Mouse (Mus musculus): ENCODE data around the gene Itga1. TPM values are rescaled to one million over a fixed set of nuclear protein-coding genes. Genes with fewer than 3 reads are reported as not detected.

The Itga1 gene
- polyA plus RNA-seq, 1 experiment = 3.3 TPM

DNA sequence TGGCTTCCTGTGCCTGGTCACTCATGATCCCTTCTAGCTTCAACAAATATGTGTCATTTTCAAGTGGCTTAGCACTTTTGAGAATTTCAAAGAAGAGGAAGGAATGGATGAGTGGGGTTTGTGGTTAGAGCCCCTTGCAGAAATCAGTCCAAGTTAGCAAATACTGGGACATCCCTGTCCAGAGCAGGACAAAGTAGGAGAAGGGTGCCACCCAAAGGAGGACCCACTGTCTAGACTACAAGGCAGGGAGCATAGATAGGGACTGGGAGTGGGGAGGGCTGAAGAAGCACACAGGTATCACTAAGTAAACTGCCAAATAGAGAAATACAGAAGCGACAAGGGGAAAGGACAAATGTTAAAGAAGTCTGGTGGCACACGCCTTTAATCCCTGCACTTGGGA, 990 bp upstream of the Itga1 start:
- TF ChIP-seq CTCF (IDR thresholded peaks at IDR 0.05; ENCODE audit: extremely low read depth, insufficient read depth, low read length) (no peak), POLR2A (IDR thresholded peaks at IDR 0.05; ENCODE audit: extremely low read depth, insufficient read depth, low read length) (no peak)
- no peaks in the 10 kb centered on the region for H3K4me1 ChIP-seq (ENCODE audit: control insufficient read depth, insufficient read depth, low read length)
- H3K27ac ChIP-seq (ENCODE audit: insufficient read depth, low read length) = no peak overlapping the region
- no peak overlapping the region for H3K4me3 ChIP-seq (ENCODE audit: insufficient read depth, low read length)

DNA sequence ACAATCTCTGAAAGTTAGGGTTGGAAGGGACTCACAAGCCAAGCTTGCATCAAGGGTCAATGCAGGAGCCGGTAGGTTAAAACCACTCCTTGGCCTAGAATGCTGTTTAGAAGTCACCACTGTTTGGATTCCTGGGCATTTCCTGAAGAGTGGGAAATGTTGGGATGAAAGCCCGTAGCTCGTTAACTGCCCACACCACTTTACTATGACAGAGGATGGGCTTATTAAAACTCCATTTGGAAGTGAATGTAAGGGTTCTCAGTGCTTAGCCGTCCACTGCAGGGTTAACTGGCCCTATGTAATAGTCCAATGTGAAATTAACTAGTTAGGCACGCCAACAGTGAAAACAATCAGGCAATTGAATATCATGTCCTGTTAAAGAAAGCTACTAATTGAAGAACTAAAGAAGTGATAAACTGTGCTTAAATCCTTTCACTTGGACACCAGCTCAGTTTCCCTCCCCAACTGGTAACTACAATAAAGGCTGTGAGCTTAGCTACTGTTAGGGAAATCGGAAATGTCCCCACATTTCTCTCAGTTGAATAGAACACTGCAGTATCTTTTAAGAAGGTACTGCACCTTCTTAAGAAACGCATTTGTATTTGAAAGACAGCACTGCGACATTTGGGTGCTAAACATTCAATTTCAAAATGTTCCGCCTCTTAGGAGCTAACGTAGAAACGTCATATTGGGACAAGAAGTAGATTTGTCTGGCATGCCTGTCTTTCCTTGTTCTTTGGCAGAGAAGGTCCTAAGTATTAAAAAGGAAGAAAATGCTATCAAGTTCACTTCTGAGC, 1.2 kb downstream of the Itga1 start:
- peaks cover 1% of the 10 kb centered on the region; the same call in 1 of the 2 replicates for H3K4me1 ChIP-seq (ENCODE audit: control insufficient read depth, insufficient read depth, low read length)
- TF ChIP-seq CTCF (IDR thresholded peaks at IDR 0.05; ENCODE audit: extremely low read depth, insufficient read depth, low read length) (no peak), POLR2A (IDR thresholded peaks at IDR 0.05; ENCODE audit: extremely low read depth, insufficient read depth, low read length) (no peak)
- peak overlapping the region; percentile 82 for H3K27ac ChIP-seq (ENCODE audit: insufficient read depth, low read length)
- peak overlapping the region; percentile 32 for H3K4me3 ChIP-seq (ENCODE audit: insufficient read depth, low read length)

DNA sequence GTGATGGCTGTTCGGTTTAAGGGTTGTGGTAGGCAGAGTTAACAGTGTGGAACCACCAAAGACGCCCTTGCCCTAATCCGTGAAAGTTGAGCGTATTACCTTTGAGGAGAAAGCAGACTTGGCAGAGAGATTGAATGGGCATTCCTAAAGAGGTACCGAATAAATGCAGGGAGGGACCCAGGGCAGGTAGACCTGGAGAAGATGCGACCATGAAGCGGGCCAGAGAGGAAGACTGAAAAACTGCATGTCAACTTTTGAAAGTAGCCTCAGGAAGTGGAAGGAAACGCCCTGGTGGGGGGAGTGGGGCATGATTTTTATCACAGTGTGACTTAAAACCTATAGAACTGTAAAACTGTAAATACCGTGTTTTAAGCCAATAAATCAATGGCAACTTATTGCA, 2.4 kb downstream of the Itga1 start:
- TF ChIP-seq POLR2A (IDR thresholded peaks at IDR 0.05; ENCODE audit: extremely low read depth, insufficient read depth, low read length) (no peak), CTCF (IDR thresholded peaks at IDR 0.05; ENCODE audit: extremely low read depth, insufficient read depth, low read length) (no peak)
- Histone ChIP-seq H3K4me3 (ENCODE audit: insufficient read depth, low read length) (no peak overlapping the region), H3K4me1 (ENCODE audit: control insufficient read depth, insufficient read depth, low read length) (peaks cover 1% of the 10 kb centered on the region; the same call in 1 of the 2 replicates), H3K27ac (ENCODE audit: insufficient read depth, low read length) (no peak overlapping the region)

DNA sequence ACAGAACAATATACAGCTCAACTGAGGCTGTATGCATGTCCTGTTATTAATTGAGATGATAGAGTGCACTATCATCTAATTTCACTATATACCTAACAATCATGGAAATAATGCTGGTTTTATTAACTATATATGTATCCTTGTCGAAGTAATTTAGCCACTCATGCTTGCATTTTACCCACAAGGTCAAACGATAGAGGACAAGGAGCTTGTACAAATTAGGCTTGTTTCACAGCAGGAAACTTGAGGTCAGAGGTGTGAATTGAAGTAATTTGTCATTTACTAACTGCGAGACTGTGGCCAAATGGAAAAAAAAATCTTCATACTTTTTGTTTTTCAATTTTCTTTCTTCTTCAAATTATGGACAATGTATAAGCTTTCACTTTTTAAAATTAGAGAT, 3.5 kb downstream of the Itga1 start:
- Histone ChIP-seq H3K27ac (ENCODE audit: insufficient read depth, low read length) (no peak overlapping the region), H3K4me3 (ENCODE audit: insufficient read depth, low read length) (no peak overlapping the region), H3K4me1 (ENCODE audit: control insufficient read depth, insufficient read depth, low read length) (peaks cover 1% of the 10 kb centered on the region; the same call in 1 of the 2 replicates)
- TF ChIP-seq POLR2A (IDR thresholded peaks at IDR 0.05; ENCODE audit: extremely low read depth, insufficient read depth, low read length) (no peak), CTCF (IDR thresholded peaks at IDR 0.05; ENCODE audit: extremely low read depth, insufficient read depth, low read length) (no peak)

DNA sequence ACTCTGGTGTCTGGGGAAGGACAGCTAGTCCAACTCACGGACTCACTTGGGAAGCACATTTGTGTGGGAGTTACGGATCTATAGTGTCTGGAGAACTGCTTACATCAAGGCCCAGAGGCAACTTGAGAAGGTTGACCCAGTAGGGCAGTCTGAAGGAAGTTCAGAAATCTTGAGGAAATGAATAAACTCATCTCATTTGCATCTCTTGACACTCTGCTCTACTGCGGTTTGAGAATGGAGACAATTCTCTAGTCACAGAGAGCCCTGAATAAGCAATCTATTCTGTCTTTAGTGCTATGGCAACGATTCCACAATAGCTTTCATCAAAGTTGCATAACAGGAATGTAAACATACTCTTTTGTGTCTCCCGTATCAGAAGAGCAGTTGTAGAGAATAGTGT, 4.8 kb downstream of the Itga1 start:
- Histone ChIP-seq H3K4me3 (ENCODE audit: insufficient read depth, low read length) (no peak overlapping the region), H3K27ac (ENCODE audit: insufficient read depth, low read length) (no peak overlapping the region), H3K4me1 (ENCODE audit: control insufficient read depth, insufficient read depth, low read length) (peaks cover 1% of the 10 kb centered on the region; the same call in 1 of the 2 replicates)
- TF ChIP-seq CTCF (IDR thresholded peaks at IDR 0.05; ENCODE audit: extremely low read depth, insufficient read depth, low read length) = no peak
- no peak for TF ChIP-seq POLR2A (IDR thresholded peaks at IDR 0.05; ENCODE audit: extremely low read depth, insufficient read depth, low read length)

DNA sequence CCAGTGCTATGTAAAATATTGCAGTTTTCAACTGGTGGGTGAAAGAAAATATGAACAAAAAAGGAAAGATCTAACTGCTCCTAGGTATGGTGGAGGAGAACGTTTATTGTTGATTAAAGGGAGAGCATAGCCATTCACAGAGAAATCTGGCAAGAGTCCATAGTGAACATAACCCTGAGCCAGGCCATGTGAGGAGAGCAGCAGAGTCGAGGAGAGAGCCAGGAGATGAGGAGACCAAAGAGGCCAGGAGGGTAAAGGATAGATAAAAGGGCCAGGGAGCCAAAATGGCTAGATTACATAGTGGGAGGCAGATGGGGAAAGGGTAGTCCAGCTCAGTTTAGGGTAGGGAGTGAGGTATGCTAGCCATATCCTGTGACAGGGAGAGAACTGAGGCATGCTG, 5.5 kb downstream of the Itga1 start:
- no peak for TF ChIP-seq POLR2A (IDR thresholded peaks at IDR 0.05; ENCODE audit: extremely low read depth, insufficient read depth, low read length)
- TF ChIP-seq CTCF (IDR thresholded peaks at IDR 0.05; ENCODE audit: extremely low read depth, insufficient read depth, low read length) = no peak
- peaks cover 1% of the 10 kb centered on the region; the same call in 1 of the 2 replicates for H3K4me1 ChIP-seq (ENCODE audit: control insufficient read depth, insufficient read depth, low read length)
- no peak overlapping the region for H3K27ac ChIP-seq (ENCODE audit: insufficient read depth, low read length)
- H3K4me3 ChIP-seq (ENCODE audit: insufficient read depth, low read length) = no peak overlapping the region

DNA sequence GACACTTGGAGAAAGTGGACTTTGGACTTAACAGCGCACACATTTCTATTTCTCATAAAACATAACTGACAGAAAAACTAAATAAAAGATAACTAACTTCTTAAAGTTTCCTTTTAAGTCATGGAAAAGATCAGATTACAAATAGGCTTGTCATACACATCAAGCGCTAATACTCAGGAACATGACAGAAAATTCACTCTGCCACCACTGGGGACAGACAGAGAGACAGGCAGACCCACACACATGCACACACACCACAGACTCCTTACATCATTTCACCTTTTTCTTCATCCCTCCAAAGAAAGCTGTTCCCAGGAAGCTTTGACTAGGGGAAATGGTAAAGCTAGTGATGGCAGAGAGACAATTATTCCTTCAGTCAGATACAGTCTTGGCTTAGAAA, 6.4 kb downstream of the Itga1 start:
- H3K4me3 ChIP-seq (ENCODE audit: insufficient read depth, low read length) = no peak overlapping the region
- peaks cover 1% of the 10 kb centered on the region; the same call in 1 of the 2 replicates for H3K4me1 ChIP-seq (ENCODE audit: control insufficient read depth, insufficient read depth, low read length)
- TF ChIP-seq POLR2A (IDR thresholded peaks at IDR 0.05; ENCODE audit: extremely low read depth, insufficient read depth, low read length) (no peak), CTCF (IDR thresholded peaks at IDR 0.05; ENCODE audit: extremely low read depth, insufficient read depth, low read length) (no peak)
- no peak overlapping the region for H3K27ac ChIP-seq (ENCODE audit: insufficient read depth, low read length)

DNA sequence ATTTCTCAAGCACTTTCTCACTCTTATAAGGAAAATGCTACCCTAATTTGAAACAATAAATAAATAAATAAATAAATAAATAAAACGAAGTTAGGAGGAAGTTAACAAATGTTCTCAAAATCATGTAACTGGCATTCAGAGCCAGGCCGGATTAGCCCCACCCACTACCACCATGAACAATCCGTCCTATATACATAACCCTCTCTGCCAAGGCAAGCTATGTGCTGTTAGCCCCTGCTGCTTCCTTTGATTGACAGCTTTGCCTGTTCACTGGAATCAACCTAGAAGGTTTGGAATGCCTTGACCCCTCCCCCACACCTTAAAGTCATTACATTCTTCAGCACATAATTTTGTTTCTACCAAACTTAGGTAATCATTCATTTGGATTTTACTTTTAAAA, 10.3 kb downstream of the Itga1 start:
- H3K27ac ChIP-seq (ENCODE audit: insufficient read depth, low read length) = no peak overlapping the region
- no peak overlapping the region for H3K4me3 ChIP-seq (ENCODE audit: insufficient read depth, low read length)
- TF ChIP-seq POLR2A (IDR thresholded peaks at IDR 0.05; ENCODE audit: extremely low read depth, insufficient read depth, low read length) (no peak), CTCF (IDR thresholded peaks at IDR 0.05; ENCODE audit: extremely low read depth, insufficient read depth, low read length) (no peak)
- 0 out of 2 replicates have a peak, but pooled peaks cover 2% of the 10 kb centered on the region for H3K4me1 ChIP-seq (ENCODE audit: control insufficient read depth, insufficient read depth, low read length)

DNA sequence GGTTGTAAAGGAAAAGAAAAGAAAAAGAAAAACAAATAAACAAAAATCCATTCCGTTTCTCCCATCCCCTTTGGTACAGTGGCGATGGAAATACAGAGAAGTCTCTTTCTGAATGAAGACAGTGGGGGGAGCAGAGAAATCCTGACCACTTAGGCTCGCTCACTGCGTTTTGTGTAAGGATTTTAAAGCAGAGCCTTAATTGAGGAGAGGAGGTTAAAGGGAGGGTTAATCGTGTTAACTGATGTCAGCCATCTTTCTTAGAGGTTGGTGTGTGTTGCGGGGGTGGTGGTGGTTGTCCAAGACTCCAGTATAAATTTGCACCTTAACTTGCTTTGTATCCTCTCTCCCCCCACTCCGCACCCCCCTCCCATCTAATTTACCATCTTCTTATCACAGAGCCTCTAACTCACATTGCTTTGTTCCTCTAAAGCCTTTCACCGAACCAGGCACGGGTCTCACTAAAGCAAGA, 10.8 kb downstream of the Itga1 start:
- TF ChIP-seq POLR2A (IDR thresholded peaks at IDR 0.05; ENCODE audit: extremely low read depth, insufficient read depth, low read length) = no peak
- TF ChIP-seq CTCF (IDR thresholded peaks at IDR 0.05; ENCODE audit: extremely low read depth, insufficient read depth, low read length) = no peak
- Histone ChIP-seq H3K4me3 (ENCODE audit: insufficient read depth, low read length) (peak overlapping the region; percentile 92; the same call in 1 of the 2 replicates), H3K27ac (ENCODE audit: insufficient read depth, low read length) (no peak overlapping the region), H3K4me1 (ENCODE audit: control insufficient read depth, insufficient read depth, low read length) (0 out of 2 replicates have a peak, but pooled peaks cover 2% of the 10 kb centered on the region)

Data from cortical plate, adult 2 months (tissue).